Mouse (Mus musculus): ENCODE data around the gene Ulk1. TPM values are rescaled to one million over a fixed set of nuclear protein-coding genes. Genes with fewer than 3 reads are reported as not detected.
"Not testable (repeated sequence)": the region's sequence is repeated elsewhere in the genome, so short reads cannot be mapped to it uniquely, and the experiment has no call there.

The Ulk1 gene
- total RNA-seq, 2 experiments from 2014 or later = 7.6 to 24.1 TPM

DNA sequence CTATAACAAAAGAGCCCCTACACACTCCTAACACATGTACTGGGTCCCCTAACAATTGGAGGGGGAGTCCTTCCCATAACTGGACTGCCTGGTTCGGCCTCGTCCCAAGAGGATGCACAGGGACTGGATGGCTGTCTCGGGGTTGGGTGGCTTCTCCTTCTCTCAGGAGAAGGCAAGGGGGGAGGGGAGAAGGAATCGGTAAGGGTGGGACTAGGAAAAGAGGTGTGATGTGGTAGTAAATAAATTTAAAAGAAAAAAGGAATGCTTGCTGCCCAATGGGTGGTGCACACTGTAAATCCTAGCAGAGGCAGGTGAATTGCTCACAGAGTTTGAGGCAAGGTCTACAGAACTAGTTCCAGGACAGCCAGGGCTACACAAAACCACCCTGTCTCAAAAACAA lies 3.7 kb downstream of the Ulk1 start:
- ATAC-seq (ENCODE audit: poor library complexity, severe bottlenecking) = no peak

DNA sequence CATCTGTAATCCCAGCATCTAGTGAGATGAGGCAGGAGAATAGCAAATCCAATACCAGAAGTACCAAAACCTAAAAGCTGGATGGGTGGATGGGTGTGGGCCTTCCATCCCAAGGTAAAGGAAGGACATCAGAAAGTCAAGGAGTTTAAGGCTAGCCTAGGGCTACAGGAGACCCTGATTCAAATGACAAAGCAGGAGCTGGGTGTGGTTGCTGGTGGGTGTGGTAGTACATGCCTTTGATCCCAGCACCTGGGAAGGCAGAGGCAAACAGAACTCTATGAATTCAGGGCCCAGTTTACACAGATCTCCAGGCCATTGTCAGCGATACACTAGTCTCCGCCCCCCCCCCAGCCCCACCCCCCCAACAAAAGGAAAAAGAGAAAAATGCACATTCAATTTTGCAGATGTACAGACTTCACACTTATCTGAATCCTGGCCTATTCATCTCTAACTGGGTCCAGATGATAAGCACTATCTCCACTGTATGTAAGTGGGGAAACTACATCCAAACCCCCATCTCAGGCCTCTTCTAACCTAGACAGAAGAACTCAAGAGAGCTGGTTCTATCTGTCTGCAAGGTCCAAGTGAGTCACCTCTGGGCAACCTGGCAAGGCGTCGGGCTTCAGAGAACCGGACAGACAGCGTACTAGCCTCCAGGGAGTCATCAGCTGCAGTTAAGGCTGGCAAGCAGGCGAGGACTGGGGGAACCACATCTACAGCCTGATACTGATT lies 5.7 kb downstream of the Ulk1 start:
- no peak for ATAC-seq (ENCODE audit: poor library complexity, severe bottlenecking)

- ATAC-seq (ENCODE audit: poor library complexity, severe bottlenecking) = no peak
Measured at GRCm38 (mm10) chr5:110802809-110803208, 7.1 kb downstream of the Ulk1 start.

GRCm38 (mm10) chr5:110802186-110802585 lies 7.7 kb downstream of the Ulk1 start:
- ATAC-seq (ENCODE audit: poor library complexity, severe bottlenecking) = no peak

DNA sequence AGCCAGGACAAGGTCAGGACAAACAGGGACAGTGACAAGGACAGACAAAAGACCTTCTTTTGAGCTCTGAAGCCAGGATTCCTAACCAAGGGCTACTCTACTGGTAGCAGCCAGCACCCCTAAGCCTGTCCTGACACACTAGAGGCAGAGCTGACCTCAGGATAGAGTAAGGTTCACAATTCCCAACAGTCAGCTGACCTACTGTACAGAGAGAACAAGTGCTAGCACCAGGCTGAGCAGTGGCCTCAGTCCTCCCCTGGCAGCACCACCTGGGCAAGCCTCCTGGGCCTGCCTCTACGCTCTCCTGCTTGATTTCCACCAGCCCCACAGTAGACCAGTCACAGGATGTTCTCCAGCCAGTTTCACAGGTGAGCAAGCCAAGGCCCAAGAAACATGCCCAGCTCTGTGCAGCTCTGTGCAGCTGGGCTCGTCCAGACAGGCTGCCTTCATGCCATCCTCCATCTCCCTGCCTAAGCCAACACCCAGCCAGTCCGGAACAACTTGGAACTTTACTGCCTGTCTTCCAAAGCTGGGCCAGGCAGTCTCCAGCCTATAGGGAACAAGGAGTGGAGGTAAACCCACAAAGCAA lies 8.8 kb downstream of the Ulk1 start:
- no peak for ATAC-seq (ENCODE audit: poor library complexity, severe bottlenecking)

DNA sequence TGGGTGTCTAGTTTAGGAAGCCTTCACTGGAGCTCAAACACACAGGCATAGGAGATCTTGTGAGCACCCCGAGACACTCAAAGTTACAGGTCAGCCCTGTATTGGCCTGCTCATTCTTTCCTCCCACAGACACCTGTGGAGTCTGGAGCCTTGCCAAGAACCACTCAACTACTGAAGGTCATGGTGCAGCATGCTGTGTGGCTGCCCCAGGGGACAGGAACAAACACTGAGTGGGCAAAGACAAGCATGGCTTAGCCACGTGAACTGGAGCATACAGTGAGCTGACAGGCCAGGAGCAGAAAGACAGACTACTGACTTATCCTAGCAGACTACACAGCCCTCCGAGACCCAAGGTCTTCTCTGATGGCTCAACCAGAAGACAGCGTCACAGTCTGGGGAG lies 12.2 kb downstream of the Ulk1 start:
- ATAC-seq (ENCODE audit: poor library complexity, severe bottlenecking) = no peak

GRCm38 (mm10) chr5:110794363-110794762 lies 15.5 kb downstream of the Ulk1 start:
- no peak for ATAC-seq (ENCODE audit: poor library complexity, severe bottlenecking)

GRCm38 (mm10) chr5:110788684-110789083 lies 21.2 kb downstream of the Ulk1 start:
- ATAC-seq (ENCODE audit: poor library complexity, severe bottlenecking) = peak; percentile 77

DNA sequence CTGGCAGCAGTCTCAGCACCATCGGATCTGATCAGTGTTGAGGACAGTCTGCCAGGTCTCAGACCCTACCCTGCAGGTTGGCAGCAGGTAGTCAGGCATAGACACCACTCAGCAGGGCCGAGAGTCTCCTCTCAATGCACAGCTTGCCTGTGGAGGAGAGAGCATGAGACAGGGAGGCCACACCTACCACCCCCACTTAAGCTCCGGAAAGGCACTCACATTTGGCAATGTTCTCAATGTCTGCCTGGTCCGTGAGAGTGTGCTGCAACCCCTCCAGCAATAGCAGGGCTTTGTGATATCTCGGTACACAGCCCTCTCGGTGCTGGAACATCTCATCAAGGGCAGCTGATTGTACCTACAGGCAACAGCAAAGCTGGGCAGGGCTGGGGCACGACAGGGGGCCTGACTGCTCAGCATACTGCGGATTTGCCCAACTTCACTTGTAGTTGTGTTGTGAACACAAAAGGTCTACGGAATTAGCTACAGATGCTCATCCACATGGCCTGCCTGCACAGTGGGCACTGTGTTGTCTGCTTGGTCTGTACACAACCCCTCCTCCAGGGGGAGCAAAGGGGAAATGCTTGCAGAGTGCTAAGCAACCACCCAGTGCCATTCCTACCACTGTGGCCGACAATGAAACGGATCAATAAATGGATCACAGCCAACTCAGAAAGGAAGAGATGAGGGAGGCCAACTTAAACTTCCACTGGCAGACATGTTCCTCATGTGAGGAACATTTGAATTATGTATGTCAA lies 23.6 kb downstream of the Ulk1 start:
- 0 out of 2 replicates have a peak, but pooled peaks have one; percentile 26 for ATAC-seq (ENCODE audit: poor library complexity, severe bottlenecking)

GRCm38 (mm10) chr5:110783150-110783549 lies 26.7 kb downstream of the Ulk1 start:
- ATAC-seq (ENCODE audit: poor library complexity, severe bottlenecking) = no peak

DNA sequence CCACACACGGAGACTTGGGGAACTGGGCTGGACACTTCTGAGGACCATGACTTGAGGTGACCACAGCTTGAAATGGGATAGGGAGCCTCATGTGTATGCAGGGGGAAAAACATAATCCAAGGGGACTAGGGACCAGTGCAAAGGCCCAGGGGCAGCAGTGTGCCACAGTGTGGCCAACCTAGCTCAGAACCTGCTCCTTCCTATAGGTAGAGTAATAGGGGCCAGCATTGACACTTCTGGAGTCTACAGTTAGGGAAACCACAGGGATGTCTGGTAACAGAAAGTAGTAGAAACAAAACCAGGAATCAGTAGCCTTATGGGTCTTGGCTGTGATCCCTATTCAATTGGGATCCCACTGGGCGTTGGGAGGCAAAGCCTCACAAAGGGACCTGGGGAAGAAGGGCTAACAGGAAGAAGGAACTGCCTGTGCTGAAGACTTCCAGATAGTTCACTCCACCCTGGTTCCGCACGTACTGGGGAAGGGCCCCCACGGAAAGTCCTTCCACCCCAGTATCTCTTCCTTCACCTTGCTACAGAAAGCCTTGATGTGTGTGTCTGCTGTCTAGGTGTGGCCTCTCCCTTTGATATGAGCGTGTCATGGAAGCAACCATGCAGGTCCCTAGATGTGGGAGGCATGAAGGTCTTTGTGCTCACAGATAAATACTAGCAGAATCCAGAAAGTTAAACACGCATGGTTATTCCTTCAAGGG lies 28.2 kb downstream of the Ulk1 start:
- no peak for ATAC-seq (ENCODE audit: poor library complexity, severe bottlenecking)

- peak; percentile 36; the same call in 1 of the 2 replicates for ATAC-seq (ENCODE audit: poor library complexity, severe bottlenecking)
Measured at GRCm38 (mm10) chr5:110780761-110781528, 29.0 kb downstream of the Ulk1 start.

DNA sequence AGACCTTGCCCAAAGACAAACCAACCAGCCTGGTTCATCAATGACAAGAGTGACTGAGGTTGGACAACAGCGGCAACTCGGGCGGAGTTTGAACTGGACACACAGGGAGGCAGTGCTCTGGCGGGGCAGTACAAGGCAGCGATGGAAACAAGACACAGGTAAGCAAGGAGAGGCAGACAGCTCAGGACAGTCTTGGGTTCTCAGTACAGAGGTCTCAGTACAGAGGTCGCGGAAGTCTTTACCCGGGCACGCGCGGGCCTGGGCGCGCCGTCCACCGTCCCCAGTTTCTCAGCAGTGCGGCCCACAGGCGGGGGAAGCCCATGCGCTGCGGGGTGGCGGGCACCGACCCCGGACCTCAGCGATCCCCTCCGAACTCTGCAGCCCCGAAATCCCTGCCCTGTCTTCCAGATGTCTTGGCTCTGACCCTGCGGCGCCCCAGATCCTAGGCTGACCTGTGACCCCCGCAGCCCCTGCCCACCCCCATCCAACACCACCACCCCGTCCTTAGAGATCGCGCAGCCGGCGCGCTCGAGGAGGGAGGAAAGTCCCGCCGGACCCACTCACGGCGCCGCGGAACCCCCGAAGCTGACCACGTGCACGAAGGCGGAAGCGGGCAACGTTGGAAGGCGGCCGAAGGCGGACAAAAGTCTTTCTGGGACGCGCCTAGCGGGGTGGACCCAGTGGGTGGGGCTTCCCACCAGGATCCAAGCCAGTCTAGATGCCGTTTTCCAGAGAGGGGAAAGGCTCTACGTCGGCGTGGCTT lies 29.7 kb downstream of the Ulk1 start, which contains the start of gene Pus1:
TSS of gene Pus1 (minus strand) at position 662 of the 763 bp plus-strand sequence.
- ATAC-seq (ENCODE audit: poor library complexity, severe bottlenecking) = peak; percentile 95

- peak; percentile 19 for ATAC-seq (ENCODE audit: poor library complexity, severe bottlenecking)
Measured at GRCm38 (mm10) chr5:110779276-110779997, 30.5 kb downstream of the Ulk1 start.

DNA sequence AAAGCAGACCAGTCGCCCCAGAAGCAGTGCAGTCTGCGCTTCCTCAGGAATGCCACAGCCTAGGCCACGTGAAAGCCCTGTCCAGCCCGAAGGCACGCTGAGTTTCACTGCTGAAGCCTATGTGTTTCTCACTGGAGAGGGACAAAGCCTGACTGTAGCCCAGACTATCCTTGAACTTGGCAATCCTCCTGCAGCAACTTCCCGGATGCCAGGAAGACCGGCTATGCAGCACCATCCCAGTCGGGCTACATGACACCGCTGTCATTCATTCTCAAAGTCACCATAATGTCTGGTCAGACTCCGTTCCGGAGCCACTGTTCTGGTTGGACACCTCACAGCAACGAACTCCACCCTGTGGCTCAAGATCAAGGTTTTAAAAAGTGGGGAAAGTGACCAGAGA lies 31.6 kb downstream of the Ulk1 start:
- ATAC-seq (ENCODE audit: poor library complexity, severe bottlenecking) = no peak

- no peak for ATAC-seq (ENCODE audit: poor library complexity, severe bottlenecking)
Measured at GRCm38 (mm10) chr5:110776141-110776540, 33.8 kb downstream of the Ulk1 start.

DNA sequence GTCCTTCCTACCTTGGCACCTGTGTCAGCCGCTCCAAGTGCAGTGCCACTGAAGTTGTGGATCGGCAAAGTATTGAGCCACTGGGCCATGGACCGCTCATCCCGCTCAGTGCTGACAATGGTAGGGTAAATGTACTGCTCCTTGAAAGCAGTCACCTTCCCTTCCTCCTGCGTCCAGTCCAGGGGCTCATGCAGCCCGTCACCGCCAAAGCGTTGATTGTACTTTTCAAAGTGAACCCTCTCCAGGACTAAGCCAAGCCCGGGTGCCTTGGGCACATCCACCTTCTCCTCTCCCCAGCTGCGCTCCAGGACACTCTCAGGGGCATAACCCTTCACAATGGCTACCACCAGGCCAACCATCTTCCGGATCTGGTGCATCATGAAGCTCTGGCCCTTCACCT lies 35.4 kb downstream of the Ulk1 start:
- ATAC-seq (ENCODE audit: poor library complexity, severe bottlenecking) = no peak

DNA sequence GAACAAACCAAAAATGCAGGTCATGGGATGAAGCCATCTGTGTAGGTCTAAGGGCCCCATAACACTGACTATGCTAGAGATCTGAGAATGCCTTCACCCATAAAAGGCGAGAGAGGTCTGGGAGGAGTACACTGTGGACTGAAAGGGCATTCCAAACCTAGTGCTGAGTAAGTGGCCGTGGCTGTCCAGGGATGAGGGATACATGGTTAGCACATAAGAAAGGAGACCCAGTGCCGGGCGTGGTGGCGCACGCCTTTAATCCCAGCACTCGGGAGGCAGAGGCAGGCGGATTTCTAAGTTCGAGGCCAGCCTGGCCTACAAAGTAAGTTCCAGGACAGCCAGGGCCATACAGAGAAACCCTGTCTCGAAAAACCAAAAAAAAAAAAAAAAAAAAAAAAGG lies 37.0 kb downstream of the Ulk1 start:
- ATAC-seq (ENCODE audit: poor library complexity, severe bottlenecking) = not testable (repeated sequence)
